Mouse (Mus musculus): Measurements from ENCODE around the gene Prss27.
"Not testable (repeated sequence)": the region's sequence is repeated elsewhere in the genome, so short reads cannot be mapped to it uniquely, and the experiment has no call there.

Prss27 gene

GRCm38 (mm10) chr17:24035087-24035486, 2.9 kb upstream of the Prss27 start:
- no peak for DNase-seq

DNA sequence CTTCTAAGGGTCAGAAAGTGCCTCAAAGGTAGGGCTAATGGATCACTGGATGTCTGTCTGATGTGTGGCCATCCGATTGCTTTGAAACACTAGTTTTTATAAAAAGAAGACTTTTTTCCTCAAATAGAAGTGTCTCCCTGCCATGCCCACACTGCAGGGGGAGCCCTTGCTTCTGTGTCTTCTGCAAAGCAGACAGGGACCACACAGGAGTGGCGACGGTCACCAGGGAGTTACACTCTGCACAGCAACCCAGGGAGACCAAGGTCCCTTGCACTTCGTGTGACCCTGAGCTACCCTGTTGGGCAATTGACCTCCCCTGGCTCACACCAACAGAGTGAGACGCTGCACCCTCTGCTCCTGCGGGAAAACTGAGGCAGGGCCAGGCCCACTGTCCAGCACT, 990 bp upstream of the Prss27 start:
- DNase-seq, result no peak

GRCm38 (mm10) chr17:24037360-24037759, 584 bp upstream of the Prss27 start:
- DNase-seq, result no peak

GRCm38 (mm10) chr17:24044482-24044881, 6.5 kb downstream of the Prss27 start:
- DNase-seq, result no peak

DNA sequence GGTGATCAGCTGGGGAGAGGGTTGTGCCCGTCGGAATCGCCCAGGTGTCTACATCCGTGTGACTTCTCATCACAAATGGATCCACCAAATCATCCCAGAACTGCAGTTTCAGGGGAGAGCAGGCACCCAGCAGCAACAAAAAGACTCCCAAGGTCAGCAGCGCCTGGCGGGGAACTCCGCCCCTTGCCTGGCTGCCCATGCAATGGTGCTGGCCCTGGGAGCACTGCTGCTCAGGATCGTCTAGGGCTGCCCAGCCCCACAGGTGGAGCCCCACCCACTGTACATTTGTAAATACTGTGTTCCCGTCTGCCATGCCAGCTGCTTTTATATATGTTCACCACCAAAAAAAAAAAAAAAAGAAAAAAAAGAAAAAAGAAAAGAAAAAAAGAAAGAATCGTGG, 7.7 kb downstream of the Prss27 start:
- DNase-seq, result no peak

DNA sequence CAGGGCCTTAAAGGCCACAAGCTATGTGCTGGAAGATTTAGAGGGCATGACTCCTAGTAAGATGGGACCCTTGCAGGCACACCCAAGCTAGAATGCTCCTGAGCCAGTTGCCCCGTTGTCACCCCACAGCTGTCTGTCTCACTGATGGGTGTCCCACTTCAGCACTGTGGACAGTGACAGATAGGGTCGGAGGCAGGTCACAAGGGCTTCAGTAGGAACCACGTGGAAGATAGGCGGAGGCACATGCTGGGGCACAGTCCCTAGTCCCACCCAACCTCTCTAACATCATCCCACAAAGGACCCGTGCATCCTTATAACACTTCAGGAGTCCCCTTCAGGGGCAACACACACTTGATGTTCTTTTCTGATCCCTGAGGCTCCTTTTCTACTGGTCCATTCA, 8.1 kb downstream of the Prss27 start:
- DNase-seq, result no peak

- no peak for DNase-seq
These were observed 10.1 kb downstream of the Prss27 start for GRCm38 (mm10) chr17:24048053-24048452.

- no peak for DNase-seq
These were observed 11.1 kb downstream of the Prss27 start for GRCm38 (mm10) chr17:24049008-24049407.

- no peak for DNase-seq
These were observed 19.0 kb downstream of the Prss27 start for GRCm38 (mm10) chr17:24056636-24057625.

- DNase-seq, result no peak
These were observed 19.8 kb downstream of the Prss27 start for GRCm38 (mm10) chr17:24057730-24058245.

DNA sequence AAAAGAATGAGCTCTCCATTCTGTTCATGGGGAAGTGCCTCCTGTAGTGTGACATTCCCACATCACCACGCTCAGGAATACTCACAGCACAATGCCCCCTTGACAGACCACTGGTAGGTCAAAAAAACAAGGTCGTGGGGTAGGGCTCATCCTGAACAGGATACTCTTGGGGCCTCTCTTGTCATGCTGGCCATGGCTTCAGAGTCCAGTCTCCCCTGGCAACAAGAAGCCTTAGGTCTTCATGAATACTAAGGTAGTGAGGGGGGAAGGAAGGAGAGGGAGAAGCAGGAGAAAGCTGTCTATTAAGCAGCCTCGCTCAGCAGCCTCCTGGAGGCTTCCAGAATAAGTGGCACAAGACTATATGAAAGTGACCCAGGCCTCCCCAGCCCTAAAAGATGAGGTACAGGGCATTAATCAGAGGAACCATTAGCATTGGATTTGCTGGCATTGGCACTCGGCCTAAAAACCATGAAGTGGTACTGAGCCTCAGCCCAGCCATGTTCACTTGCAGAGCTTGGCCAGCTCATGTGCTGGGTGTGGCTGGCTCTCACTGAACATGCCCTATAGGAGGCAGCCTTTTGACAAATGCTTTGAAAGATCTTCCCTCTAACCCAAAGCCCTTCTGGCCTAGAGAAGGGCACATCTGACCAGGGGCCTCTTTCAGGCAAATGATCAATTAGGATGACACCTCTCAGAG, 24.7 kb downstream of the Prss27 start:
- no peak for DNase-seq

DNA sequence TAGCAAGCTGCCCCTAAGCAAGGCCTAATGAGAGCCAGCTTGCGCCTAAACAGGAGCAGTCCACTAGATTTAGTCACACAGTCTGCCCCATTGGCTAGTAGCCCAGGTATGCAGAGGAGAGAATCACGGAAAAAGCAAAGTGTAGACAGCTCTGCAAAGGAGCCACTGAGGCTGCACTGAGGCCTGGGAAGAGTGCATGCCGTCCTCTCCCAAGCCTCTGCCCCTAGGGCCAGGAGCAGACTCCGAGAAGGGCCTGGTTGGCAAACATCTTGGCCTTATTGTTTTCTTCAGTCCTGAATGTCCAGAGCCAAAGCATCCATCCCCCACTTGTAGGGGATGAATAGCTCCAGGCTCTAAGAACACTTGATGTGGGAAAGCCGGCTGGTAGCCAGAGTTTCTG, 30.3 kb downstream of the Prss27 start:
- no peak for DNase-seq

GRCm38 (mm10) chr17:24069531-24069930, 31.6 kb downstream of the Prss27 start:
- DNase-seq, result no peak

GRCm38 (mm10) chr17:24072919-24073696, 35.2 kb downstream of the Prss27 start, which contains the start of gene Kctd5:
Gene Kctd5, minus strand, starts transcription at chr17:24073485.
- DNase-seq, result peak; percentile 95 to 96

DNA sequence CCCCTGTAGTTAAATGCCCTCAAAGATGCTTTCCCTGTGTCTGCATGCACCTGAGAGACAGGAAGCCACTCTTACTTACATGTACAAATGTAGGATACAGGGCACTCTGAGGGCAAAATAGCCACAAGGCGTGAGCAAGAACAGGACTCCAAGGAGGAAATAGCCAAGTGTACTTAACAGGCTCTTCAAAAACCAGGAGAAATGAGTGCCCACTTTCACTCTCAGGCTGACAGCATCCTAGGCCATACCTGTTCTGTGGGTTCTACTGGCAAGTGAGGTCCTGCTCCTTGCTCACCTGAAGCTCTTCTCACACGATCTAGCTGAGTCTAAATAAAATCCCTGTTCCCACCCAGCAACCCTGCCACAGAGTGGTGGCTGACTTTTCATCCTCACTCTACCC, 39.2 kb downstream of the Prss27 start:
- DNase-seq, result no peak

DNA sequence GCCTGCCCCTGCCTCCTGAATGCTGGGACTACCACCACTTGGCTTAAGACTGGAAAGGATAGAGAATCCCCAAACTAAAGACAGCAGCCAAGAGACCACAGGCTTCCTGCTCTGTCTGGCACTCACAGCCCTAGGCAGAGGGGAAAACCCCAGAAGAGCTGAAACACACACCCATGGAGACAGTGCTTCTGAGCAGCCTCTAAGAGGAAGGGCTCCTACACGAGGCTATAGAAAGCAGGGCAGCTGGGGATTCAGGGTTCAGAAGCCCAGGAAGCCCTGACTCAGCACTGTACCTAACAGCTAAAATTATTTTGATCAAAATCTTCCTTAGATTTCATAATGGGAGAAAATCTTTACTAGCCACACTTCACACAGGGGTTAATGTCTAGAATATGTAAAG, 46.6 kb downstream of the Prss27 start:
- DNase-seq, result no peak

- DNase-seq, result not testable (repeated sequence)
These were observed 48.5 kb downstream of the Prss27 start for GRCm38 (mm10) chr17:24086399-24086798.

DNA sequence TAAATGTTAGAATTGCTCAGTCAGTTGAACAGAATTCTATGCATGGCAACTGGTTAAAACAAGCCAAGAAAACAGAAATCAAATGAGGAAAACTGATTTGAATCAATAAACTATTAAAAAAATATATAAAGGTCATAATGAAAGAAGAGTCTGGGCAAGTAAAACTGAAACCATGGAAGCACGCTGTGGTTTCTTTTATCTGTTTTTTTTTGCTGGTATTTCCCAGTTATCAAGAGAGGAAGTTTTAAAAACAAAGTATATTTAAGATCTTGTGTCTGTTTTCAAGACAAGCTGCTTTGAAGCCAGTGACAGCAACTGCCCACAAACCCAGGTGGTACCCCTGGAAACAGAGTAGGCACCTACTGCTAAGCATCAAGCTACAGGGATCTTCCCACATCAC, 52.6 kb downstream of the Prss27 start:
- no peak for DNase-seq

Measured in kidney, postnatal 4 days (tissue).